Mouse (Mus musculus) bone marrow macrophage, adult 2 months (primary cell): ENCODE measurements around the gene Vwde. TPM values are rescaled to one million over a fixed set of nuclear protein-coding genes. Genes with fewer than 3 reads are reported as not detected.

ENCODE experiments used
- H3K27ac ChIP-seq: 2 replicates; pipeline ENCODE4 v1.5.1; 2012; ENCODE audit warnings: low read depth, low read length; ENCODE audit not compliant: insufficient read depth
- H3K4me1 ChIP-seq: 2 replicates; pipeline ENCODE4 v1.6.1; 2012; ENCODE audit warnings: low read length; ENCODE audit not compliant: control insufficient read depth, insufficient read depth
- H3K4me3 ChIP-seq: 2 replicates; pipeline ENCODE4 v1.5.1; 2012; ENCODE audit warnings: mild to moderate bottlenecking, low read length, moderate library complexity; ENCODE audit not compliant: insufficient read depth
- CTCF ChIP-seq: IDR thresholded peaks from 2 replicates; pipeline ENCODE4 v1.5.1; 2012; ENCODE audit warnings: low read depth, mild to moderate bottlenecking, low read length, moderate library complexity
- POLR2A ChIP-seq: IDR thresholded peaks from 2 replicates; pipeline ENCODE4 v1.6.1; 2012; ENCODE audit warnings: mild to moderate bottlenecking, low read depth, low read length, borderline replicate concordance
- polyA plus RNA-seq: library from polyadenylated mRNA; stranded (reverse); fragments of >200 nt; gene quantifications from 2 replicates; pipeline ENCODE4 v1.2.4, GENCODE M21; 2012; ENCODE audit not compliant: missing spikeins, insufficient read depth, insufficient read length

Vwde gene
- polyA plus RNA-seq: 0.11 TPM in 1 of 2 replicates, not detected in the other

GRCm38 (mm10) chr6:13224596-13225227 lies at the start of gene Vwde:
Gene Vwde (minus strand): TSS chr6:13224965.
- no peak within 1 kb of the TSS for H3K27ac ChIP-seq
- H3K4me1 ChIP-seq: no peaks in the 10 kb centered on the region
- H3K4me3 ChIP-seq: no peak within 1 kb of the TSS; the same call in 1 of the 2 replicates
- TF ChIP-seq CTCF: no peak
- TF ChIP-seq POLR2A: no peak

DNA sequence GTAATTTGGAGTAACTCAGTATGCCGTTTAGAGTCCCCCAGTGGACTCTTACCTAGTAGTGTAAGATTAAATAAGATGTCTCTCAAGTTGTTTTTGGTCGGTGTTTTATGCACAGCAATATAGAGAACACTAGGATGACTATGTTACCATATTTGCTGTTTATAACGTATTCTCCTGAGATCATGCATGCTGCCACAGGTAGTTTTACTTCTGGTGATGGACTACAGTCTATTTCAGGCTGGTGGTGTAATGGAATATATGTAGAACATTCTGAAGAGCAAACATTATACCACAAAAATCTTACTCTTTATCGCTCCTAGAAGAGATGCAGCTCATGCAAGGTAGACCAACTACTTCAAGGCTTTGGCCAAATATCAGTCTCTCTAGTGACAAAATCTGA lies 30.6 kb upstream of the Vwde start:
- TF ChIP-seq POLR2A: no peak
- no peak for TF ChIP-seq CTCF
- H3K27ac ChIP-seq: no peak overlapping the region
- no peak overlapping the region for H3K4me3 ChIP-seq
- H3K4me1 ChIP-seq: no peaks in the 10 kb centered on the region

- Histone ChIP-seq H3K4me3 (no peak overlapping the region), H3K27ac (no peak overlapping the region), H3K4me1 (no peaks in the 10 kb centered on the region)
- TF ChIP-seq CTCF: no peak
- TF ChIP-seq POLR2A: no peak
Observed at GRCm38 (mm10) chr6:13248317-13248969, 23.7 kb upstream of the Vwde start.

- Histone ChIP-seq H3K4me1 (no peaks in the 10 kb centered on the region), H3K27ac (no peak overlapping the region), H3K4me3 (no peak overlapping the region)
- TF ChIP-seq CTCF (no peak), POLR2A (no peak)
Observed at GRCm38 (mm10) chr6:13206157-13206556, 18.6 kb downstream of the Vwde start.

GRCm38 (mm10) chr6:13197486-13197885 lies 27.3 kb downstream of the Vwde start:
- no peak overlapping the region for H3K27ac ChIP-seq
- TF ChIP-seq POLR2A (no peak), CTCF (no peak)
- no peaks in the 10 kb centered on the region for H3K4me1 ChIP-seq
- no peak overlapping the region for H3K4me3 ChIP-seq

DNA sequence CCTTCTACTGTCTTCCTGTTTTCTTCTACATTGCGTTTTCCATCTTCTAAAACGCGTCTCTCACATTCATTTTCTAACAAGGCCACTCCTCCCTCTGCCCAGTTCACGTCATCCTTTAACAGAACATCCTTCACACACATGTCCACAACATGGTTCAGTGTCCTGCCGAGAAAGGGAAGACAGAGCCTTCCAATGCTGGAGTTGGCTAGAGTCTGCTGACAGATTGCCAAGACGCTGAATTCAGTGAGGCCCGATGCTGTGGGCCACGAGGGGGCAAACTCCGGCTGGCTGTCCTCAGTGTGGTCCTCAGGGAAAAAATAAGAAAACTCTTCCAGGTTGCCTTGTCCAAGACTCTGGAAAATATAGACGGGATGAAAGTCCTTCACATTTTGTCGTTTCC lies 37.9 kb downstream of the Vwde start:
- no peak overlapping the region for H3K27ac ChIP-seq
- no peaks in the 10 kb centered on the region for H3K4me1 ChIP-seq
- no peak for TF ChIP-seq POLR2A
- TF ChIP-seq CTCF: no peak
- H3K4me3 ChIP-seq: no peak overlapping the region

DNA sequence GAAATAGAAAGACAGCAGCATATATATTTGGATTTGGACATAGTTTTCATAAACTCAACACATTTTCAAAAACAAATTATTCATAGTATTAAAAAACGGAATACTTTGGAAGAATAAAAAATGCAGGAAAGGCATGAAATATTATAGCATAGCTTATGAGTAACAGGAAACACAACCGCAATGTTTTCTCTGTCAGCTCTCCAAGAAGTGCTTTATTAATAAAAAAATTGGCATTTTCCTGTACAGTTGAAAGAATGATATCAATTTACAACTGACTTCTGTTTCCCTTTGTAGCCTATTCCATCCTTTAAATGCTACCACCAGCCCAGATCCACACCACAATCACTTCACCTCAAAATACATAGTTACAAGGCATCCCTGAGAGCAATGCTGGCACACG lies 44.7 kb downstream of the Vwde start:
- H3K4me3 ChIP-seq: no peak overlapping the region
- TF ChIP-seq CTCF (no peak), POLR2A (no peak)
- H3K27ac ChIP-seq: no peak overlapping the region
- H3K4me1 ChIP-seq: no peaks in the 10 kb centered on the region

GRCm38 (mm10) chr6:13169459-13170150 lies 55.2 kb downstream of the Vwde start:
- Histone ChIP-seq H3K4me3 (no peak overlapping the region), H3K27ac (no peak overlapping the region), H3K4me1 (no peaks in the 10 kb centered on the region)
- TF ChIP-seq CTCF (no peak), POLR2A (no peak)

- TF ChIP-seq POLR2A (no peak), CTCF (no peak)
- Histone ChIP-seq H3K4me3 (no peak overlapping the region), H3K4me1 (no peaks in the 10 kb centered on the region), H3K27ac (no peak overlapping the region)
Observed at GRCm38 (mm10) chr6:13166240-13166937, 58.4 kb downstream of the Vwde start.
